Mouse (Mus musculus): ENCODE measurements around the gene Rftn2.

The Rftn2 gene

DNA sequence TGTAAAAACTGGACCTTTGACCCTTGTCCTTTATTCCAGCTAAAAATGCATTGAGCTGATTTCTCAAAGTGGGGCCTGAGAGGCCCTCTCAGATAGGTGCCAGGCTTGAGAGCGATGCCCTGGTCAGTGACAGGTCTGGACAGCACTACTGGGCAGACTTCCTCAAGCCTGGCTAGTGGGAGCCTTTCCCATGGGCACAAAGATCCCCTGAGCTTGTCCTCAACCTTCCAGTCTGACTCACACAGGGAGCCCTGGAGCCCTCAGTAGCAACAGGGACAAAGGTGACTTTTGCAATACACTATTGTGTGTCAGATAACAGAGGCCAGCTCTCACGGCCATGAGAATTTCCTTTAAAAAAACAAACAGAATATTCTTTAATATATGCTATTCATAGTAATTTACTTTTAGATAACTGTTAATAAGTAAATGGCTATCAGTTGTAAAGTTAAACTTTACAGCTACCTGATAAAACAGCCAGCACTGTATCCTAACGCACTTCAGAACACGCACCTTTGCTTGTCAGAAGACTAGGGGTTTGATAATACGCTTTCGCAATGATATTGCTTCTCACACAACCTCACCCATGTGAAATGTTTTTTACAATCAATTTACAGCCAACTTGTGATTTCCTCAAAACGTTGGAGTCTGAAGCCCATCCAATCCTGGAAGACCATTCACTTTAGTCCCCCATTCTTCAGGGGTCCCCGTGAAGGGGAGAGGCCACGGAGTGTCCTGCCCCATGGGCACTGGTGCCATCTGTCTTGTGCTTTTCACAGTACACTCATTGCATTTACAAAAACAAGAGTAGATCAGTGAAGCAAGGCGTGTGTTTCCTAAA lies 52.6 kb downstream of the Rftn2 start:
- DNase-seq (ENCODE audit: low read depth, low spot score): no peak

DNA sequence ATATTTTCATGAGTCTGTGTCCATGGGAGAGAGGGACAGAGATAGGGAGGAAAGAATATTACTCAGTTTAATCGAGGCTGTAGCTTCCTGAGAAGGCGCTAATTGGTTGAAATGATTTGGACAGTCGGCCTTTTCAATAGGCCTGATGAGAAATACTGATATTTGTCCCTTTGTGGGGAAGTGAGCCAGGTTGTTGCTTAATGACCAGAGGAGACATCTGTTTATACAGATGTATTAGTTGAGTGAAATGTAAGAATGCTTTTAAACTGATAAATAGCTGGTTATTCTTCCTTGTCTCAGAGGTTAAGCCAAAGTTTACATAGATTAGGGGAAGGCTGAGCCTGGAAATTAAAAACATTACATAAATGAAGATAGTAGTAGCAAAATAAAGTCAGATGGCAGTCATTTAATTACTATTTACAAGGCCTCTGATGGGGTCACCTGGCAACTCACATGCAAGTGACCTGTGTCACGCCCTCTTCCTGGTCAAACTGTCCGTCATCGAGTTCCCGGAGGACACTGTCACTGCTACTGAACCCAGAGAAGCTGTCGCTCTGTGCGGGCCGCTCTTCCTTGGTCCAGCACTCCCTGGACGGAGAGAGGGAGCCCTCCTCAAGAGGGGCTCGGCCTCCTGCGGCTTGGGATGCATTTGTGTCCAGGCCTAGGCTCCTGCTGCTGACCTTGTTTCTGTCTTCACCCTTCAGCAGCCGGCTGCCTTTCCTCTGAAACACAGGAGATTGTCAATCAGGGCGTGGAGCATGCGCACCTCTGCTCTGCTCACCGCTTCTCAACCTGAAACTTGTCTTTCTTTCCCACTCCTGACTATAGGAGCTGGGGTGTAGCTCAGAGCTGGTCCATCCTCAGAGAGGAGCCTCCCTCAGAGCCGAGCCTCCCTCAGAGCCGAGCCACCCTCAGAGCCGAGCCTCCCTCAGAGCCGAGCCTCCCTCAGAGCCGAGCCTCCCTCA lies 54.9 kb downstream of the Rftn2 start:
- DNase-seq (ENCODE audit: low read depth, low spot score): no peak

DNA sequence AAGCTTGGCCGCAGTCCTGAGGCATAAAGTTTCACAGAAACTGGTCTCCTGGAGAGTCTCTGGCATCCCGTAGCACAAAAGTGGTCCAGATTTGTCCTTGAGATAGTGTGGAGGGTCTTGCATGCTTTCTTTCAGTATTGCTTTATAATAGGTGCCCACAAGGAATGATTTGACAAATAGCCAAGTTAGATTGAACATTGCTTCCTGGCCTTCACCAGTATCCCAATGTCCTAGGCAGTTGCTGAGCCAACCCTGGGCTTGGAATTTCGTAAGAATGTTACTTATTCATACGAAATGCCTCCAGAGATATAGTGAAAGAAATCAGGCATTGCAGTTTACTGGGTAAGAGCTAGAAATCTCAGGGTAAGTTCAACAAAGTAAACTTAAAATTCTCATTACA lies 58.0 kb downstream of the Rftn2 start:
- no peak for DNase-seq (ENCODE audit: low read depth, low spot score)

DNA sequence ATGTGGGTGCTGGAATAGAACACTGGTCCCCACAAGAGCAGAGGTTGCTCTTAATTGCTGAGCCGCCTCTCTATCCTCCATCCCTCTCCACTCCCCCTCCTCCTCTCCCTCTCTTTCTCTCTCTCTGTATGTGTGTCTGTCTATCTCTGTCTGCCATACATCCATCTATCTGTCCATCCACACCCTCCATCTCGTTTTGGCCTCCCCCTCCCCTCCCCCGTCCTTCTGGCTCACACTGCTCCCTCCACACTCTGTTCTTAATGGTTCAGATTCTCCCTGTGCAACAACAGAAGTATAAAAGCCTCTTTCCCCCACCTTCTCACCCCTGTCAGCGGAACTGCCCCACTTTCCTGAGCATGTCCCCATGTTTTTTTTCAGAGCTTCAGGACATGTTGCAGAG lies 59.0 kb downstream of the Rftn2 start:
- no peak for DNase-seq (ENCODE audit: low read depth, low spot score)

DNA sequence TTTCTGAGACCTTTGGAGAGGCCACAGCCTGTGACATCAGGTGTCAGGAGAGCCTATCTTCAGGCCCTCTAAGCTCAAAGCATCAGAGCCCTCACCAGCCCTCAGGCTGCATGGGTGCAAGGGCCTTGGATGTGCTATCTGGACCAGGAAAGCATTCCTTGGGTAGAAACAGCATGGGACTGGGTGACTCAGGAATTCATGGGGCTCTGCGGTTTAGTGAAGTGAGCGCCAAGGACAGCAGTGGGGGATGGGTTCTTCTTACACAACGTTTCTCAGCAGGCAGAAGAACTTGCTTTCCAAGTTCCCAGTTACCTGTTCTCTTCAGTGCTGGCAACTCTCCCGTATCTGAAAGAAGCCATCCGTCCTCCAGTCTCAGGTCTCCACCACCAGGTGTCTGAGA lies 62.6 kb downstream of the Rftn2 start:
- DNase-seq (ENCODE audit: low read depth, low spot score): no peak

DNA sequence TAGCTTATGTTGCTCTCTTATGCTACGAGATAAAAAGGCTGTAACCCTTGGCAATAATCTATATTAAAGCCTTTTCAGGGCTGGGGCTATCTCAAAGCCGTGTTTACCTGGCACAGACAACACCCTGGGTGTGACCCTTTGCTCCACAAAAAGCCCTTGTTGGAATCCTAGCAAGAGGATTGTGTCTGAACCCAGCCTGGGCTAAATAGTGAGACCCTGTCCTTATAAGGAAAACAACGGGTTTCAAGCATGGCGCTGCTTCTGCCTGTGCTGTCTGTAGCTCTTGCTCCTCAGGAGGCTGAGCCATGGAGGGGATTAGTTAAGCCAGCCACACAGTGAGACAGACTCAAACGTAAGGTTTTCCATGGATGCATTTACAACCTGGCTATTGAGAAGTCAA lies 63.8 kb downstream of the Rftn2 start:
- DNase-seq (ENCODE audit: low read depth, low spot score): no peak

DNA sequence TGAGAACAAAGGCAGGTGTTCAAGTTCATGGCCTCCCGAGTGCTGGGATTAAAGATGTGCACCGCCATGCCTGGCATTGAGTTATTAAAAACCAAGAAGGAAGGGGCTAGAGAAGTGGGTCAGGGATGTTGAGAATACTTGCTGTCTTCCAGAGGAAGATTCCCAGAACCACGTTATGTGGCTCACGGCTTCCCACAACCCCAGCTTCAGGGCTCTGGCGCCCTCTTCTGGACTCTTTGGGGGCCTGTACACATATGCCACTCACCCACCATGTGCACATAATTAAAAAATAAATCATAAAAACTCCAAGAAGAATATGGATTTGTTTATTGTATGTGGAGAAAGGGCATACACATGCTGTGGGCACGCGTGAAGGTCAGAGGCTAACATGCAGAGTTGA lies 64.7 kb downstream of the Rftn2 start:
- peak; percentile 57 for DNase-seq (ENCODE audit: low read depth, low spot score)

DNA sequence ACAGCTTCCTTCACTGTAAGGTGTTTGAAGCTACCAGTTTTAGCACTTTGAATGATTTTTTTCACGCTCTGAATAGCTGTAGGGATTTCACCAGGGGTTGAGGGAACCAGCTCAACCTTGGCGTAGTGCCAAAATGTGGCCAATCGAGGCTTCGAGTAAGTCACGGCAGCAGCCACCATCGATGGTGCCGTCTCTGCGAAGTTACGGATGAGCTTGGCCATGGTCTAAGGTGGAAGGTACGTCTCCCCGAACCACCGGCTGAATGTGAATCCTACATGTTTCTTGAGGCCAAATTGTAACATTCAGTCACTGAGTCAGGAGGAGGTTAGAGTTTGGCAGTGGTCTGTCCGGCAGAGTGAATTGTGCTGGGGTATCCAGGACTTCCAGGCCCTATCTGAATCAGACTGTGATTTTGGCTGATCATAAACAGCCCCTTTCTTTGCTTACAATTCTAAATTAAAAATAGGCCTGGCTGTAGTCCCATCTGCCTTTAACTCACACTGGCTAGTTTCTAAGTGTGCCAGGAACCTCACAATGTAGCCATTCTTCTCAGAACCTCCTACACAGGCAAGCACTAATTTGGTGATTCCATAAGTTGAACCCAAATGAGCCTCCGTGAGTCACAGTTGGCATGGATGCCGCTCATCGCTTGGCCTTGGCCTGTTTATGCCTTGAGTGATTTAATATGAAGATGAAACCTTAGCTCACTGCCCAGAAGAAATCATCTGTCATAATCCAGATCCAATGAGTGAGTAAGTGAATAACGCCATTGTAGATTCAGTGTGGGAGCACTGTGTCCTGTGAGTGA lies 65.5 kb downstream of the Rftn2 start:
- DNase-seq (ENCODE audit: low read depth, low spot score): no peak

DNA sequence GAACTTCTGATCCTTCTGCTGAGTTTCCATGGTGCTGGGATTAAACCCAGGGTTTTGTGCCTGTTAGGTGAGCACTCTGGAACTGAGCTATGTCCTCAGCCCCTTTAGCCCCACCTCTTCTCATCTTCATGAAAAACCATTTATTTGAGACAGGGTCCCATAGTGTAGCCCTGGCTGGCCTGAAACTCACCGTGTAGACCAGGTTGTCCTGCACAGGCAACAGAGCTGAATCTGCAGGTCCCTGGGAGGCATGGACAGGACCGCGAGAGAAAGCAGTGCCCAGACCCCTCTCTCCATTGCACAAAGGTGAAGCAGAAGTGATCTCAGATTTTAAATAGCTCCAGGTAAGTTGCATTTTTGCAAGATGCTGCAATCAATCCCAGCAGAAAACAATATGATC lies 66.4 kb downstream of the Rftn2 start:
- DNase-seq (ENCODE audit: low read depth, low spot score): no peak

DNA sequence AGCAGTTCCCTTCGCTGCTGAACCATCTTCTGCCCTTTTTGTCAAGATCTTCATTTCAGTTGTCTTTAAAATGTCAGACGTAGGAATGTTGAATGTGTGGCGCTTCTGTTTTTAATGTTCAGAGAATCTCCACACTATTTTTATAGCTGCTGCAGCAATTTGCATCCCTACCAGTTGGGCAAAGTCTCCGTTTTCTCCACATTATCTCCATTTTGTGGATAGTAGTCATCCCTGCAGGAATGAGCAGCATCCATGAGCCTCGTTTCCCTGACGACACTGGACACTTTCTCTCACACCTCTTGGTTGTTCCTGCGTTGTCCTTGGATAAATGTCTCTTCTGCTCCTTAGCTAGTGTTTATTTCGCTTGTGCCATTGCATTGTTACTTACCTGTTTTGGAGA lies 67.8 kb downstream of the Rftn2 start:
- DNase-seq (ENCODE audit: low read depth, low spot score): no peak

DNA sequence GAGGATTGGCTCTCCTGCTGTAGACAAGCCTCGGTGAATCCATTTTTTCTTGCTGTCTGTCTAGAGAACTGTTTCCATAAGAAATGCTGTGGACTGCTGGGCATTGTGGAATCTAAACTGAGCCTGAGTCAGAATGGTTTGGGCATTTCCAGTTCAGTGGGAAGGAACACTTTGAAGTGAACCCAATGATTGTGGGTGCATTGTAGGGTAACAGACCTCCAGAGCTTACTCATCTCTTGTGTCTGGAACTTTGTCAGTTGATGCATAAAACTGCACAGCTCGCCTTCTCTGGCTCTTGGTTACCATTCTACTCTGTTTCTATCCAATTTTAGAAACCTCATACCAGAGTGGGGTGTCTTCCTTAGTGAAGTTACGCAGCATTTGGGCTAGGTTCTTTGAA lies 68.4 kb downstream of the Rftn2 start:
- DNase-seq (ENCODE audit: low read depth, low spot score): no peak

DNA sequence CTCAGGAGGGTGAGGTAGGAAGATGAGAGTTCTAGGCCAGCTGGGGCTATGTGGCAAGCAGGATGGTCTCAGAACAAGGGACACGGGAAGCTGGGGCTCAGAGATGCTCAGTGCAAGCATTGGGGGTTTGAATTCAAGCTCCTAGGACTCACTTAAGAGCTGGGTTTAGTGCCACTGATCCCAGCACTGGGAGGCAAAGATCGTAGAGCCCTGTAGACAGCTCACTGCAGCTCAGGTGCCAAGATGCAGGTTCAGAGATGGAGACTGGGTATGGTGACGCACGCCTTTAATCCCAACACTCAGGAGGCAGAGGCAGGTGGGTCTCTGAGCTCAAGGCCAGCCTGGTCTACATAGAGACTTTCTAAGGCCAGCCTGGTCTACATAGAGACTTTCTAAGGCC lies 69.3 kb downstream of the Rftn2 start:
- DNase-seq (ENCODE audit: low read depth, low spot score): no peak

DNA sequence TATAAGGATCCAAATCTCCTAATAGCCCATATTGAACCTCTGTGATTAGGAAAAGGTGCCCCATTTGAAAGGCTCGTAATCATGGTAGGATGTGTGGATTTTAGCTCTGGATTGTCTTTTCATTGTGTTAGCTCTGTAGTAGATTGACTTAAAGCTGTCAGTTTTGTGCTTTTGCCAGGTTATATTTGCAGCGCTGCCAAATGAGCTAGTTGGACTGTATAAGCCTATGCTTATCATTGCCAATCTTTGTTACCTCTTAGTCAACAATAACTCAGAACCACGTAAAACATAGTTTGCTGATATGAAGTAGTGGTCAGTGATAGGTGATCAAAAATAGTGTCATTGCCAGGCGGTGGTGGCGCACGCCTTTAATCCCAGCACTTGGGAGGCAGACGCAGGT lies 81.0 kb downstream of the Rftn2 start:
- DNase-seq (ENCODE audit: low read depth, low spot score): no peak

DNA sequence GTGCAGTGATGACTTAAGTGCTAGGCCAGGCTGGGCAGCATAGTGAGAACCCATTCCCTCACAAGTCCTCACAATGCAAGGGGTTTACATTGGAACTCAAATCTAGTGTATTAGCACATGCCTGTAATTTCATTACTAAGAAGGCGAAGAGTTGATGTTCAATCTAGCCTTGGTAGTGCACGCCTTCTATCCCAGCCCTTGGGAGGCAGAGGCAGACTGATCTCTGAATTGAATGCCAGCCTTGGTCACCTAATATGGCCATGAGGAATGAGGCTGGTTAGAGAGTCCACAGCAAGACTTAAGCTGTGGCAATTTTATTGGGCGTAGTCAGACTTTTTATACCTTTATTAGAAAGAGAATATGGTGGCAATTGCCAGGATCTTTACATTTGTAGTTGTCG lies 82.2 kb downstream of the Rftn2 start:
- DNase-seq (ENCODE audit: low read depth, low spot score): no peak

DNA sequence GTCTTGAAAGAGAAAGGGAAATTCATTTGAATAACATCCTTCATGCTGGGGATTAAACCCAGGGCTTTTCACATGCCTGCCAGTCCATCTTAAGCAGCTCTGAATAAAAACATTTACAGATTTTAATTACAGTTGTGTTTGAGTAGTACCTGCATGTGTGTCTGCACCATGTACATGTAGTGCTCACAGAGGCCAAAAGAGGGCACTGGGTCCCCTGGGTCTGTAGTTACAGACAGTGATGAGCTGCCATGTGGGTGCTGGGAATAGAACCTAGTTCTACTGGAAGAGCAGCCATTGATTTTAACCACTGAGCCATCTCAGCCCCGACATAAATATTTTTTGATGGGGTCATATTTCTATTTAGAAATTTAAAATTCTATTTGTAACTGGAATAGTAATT lies 90.7 kb downstream of the Rftn2 start:
- peak; percentile 34 for DNase-seq (ENCODE audit: low read depth, low spot score)

DNA sequence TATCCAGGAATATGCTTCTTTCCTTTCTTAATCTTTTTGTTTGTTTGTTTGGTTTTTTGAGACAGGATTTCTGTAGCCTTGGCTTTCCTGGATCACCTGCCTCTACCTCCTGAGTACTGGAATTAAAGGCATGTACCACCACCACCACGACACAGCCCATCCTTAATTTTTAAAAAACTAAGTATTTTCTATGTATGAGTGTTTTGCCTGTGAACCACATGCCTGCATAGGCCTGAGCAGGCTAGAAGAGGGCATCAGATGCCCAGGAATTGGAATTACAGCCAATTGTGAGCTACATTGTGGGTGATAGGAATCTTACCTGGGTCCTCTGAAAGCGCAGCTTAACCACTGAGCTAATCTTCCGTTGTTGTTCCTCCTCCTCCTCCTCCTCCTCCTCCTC lies 92.3 kb downstream of the Rftn2 start:
- DNase-seq (ENCODE audit: low read depth, low spot score): no peak

DNA sequence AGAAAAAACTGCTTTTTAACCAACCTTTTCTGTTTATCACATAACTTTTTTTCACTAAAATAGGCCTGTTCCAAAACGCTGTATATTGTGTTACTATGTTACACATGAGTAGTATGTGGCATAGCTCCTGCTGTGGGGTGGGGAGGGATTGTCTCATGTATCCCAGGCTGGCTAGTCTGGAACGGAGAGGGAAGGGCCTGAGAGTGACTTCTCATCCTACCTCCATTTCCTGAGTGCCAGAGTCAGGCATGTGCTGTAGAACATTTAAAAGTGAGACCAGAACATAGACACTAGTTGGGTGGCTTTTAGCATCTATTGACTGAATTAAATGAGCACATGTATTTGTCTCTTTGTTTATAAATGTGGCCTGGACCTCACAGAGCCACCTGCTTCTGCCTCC lies 93.4 kb downstream of the Rftn2 start:
- DNase-seq (ENCODE audit: low read depth, low spot score): no peak

DNA sequence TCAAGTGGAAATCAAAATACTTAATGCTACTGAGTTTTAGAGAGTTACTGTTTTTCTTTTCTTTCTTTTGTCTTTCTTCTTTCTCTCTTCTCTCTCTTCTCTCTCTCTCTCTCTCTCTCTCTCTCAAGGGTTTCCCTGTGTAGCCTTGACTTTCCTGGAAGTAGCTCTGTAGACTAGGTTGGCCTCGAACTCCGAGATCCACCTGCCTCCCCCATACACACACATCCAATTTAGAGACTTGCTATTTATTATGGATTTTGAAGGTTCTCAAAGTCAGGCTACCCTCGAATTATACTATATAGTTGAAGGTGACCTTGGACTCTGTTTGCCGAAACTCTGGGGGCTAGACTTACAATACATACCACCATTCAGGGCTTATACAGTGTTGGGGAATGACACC lies 94.3 kb downstream of the Rftn2 start:
- no peak for DNase-seq (ENCODE audit: low read depth, low spot score)

DNA sequence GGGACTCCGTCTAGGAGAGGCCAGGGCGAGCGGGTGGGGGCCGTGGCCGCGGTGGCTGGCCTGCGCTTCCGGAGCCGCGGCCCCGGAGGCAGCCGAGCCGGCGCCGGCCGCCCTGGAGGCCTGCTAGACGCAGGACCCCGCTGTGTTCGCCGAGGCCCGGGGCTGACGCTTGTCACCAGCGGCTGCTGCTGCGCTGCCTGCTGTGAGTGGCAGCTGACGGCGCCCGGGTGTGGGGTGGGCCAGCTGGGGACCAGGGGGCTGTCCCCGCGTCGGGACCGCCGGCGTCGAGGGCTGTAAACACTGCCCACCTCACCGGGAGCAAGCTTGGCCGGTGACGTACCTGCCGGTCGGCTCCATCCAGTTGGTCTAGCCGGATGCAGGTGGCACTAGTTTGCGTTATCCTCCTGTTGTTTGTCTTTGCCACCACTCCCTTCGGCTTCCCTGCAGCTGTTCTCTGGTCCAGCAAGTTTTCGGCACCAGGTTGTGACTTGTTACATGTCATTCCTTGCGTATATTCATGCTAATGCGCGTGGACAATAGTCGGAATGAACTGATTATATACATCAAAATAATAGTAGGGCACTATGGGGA lies 95.1 kb downstream of the Rftn2 start:
- peak; percentile 68 for DNase-seq (ENCODE audit: low read depth, low spot score)

DNA sequence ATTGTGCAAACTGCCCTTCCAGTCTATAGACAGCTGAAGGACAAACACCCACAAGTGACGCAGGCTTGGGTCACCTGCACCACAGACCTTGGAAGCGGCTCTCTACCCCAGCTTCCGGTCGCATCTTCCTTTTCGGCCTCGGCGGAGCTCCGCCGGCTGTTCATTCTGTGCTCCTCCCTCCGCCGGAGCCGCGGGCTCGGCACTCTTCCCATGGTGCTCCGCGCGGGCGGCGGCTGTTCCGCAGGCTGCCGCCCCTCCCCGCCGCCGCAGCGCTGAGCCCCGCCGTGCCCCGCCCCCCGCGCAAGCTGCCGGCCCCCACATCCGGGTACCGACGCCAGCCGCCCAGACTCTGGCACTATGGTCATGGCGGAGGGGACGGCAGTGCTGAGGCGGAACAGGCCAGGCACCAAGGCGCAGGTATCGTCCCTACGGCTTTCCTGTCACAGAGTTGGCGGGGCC lies 95.6 kb downstream of the Rftn2 start, which contains the start of gene Mob4:
Gene Mob4 (plus strand): TSS at position 289 of the 459 bp plus-strand sequence.
- DNase-seq (ENCODE audit: low read depth, low spot score): peak; percentile 96

DNA sequence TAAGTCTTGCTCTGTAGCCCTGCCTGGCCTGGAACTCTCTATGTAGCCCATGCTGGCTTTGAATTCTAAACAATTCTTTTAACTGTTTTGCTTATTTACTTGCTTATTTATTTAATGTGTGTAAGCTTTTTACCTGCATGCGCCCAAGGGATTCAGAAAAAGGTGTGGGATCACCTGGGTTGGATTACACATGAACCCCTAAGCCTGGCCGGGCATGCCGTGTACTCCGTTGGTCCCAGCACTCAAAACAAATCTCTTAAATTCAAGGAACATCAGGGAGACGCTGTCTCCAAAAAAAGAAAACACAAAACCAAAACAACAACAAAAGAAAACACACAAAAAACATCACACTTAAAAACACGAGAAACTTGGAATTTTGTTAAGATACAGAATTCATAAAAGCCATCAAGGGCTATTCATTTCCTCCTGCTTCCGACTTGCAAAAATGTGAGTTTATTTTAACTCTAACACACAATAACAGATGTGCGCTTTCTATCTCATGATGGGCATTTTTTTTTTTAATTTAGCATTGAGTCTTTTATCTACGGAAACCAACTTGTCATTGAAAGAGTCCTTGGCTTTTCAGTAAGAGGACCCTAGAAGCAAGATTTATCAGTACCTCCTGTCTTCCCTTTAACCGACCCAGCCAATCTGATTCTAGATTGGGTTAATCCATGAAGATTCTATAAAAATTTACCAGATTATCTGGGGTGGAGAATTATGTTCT lies 96.2 kb downstream of the Rftn2 start:
- peak; percentile 13 for DNase-seq (ENCODE audit: low read depth, low spot score)
